ENCODE assay signal across 8 mouse cellular contexts in genomic region chr11:8664797-8665196, GRCm38 (mm10). TPM values are rescaled to one million over a fixed set of nuclear protein-coding genes. Genes with fewer than 3 reads are reported as not detected.
DNase-seq lines count a peak whose midpoint lies in the region; ATAC-seq and TF ChIP-seq lines count a peak whose summit lies in the region.

No protein-coding gene starts in this region.

- no peaks in the 10 kb centered on the region for H3K36me3 ChIP-seq in heart, embryonic 11.5 days (ENCODE audit: control insufficient read depth, insufficient read depth, low read length)
- no peaks in the 10 kb centered on the region for H3K36me3 ChIP-seq in CH12.LX (replicated peaks in 1 of 2; ENCODE audit: control insufficient read depth in 1 of 2, insufficient read depth in 1 of 2, low read length in 1 of 2)
- no peaks in the 10 kb centered on the region for H3K36me3 ChIP-seq in forebrain, embryonic 15.5 days
- no peaks in the 10 kb centered on the region for H3K36me3 ChIP-seq in liver, embryonic 15.5 days (replicated peaks)

- H3K27ac ChIP-seq in heart, embryonic 11.5 days (ENCODE audit: low read depth, low read length), result no peak overlapping the region
- no peak overlapping the region for H3K27ac ChIP-seq in CH12.LX (ENCODE audit: insufficient read depth, low read depth)
- H3K27ac ChIP-seq in forebrain, embryonic 15.5 days (replicated peaks), result no peak overlapping the region
- no peak overlapping the region for H3K27ac ChIP-seq in liver, embryonic 15.5 days (replicated peaks)

- DNase-seq in heart, postnatal 14 days, result no peak
- DNase-seq in CH12.LX (ENCODE audit: extremely low read depth), result no peak
- no peak for DNase-seq in cerebellum, postnatal 10 days
- no peak for DNase-seq in gastrocnemius, adult 18-20 months (ENCODE audit: low spot score)
- no peak for DNase-seq in thymus, postnatal 36 days

- no peaks in the 10 kb centered on the region for H3K79me2 ChIP-seq in CH12.LX (replicated peaks; ENCODE audit: control insufficient read depth, extremely low read depth, insufficient read depth, poor library complexity, severe bottlenecking)

- WGBS in heart, embryonic 11.5 days (ENCODE audit: insufficient replicate concordance), result 46% methylated on average over 5 of the region's 5 CpGs
- WGBS in forebrain, embryonic 15.5 days, result 39% methylated on average over 5 of the region's 5 CpGs
- WGBS in liver, embryonic 15.5 days (ENCODE audit: insufficient replicate concordance), result 40% methylated on average over 5 of the region's 5 CpGs

- in situ Hi-C loops in CH12.LX (cut with MboI; ENCODE audit: low pct_ligation_motif_present, low pct_unique_long_range_greater_than_20kb, low sequenced_read_pairs), result no loop called here

- H3K4me2 ChIP-seq in heart, embryonic 11.5 days, result peak overlapping the region; percentile 86
- peak overlapping the region; percentile 14; the same call in 1 of the 2 replicates for H3K4me2 ChIP-seq in CH12.LX (ENCODE audit: insufficient read depth, low read depth, poor library complexity, severe bottlenecking)
- H3K4me2 ChIP-seq in forebrain, embryonic 15.5 days (replicated peaks), result peak overlapping the region; percentile 98
- H3K4me2 ChIP-seq in liver, embryonic 15.5 days, result peak overlapping the region; percentile 76

- peaks cover 9% of the 10 kb centered on the region for H3K4me1 ChIP-seq in heart, embryonic 11.5 days (ENCODE audit: control insufficient read depth, insufficient read depth, low read length)
- H3K4me1 ChIP-seq in CH12.LX (ENCODE audit: control insufficient read depth in 1 of 2, insufficient read depth in 2 of 2), result no peaks in the 10 kb centered on the region
- H3K4me1 ChIP-seq in forebrain, embryonic 15.5 days, result peaks cover 20% of the 10 kb centered on the region
- peaks cover 24% of the 10 kb centered on the region for H3K4me1 ChIP-seq in liver, embryonic 15.5 days (replicated peaks)

- peak overlapping the region; percentile 74 for H3K4me3 ChIP-seq in heart, embryonic 11.5 days (ENCODE audit: low read depth, low read length)
- H3K4me3 ChIP-seq in CH12.LX (replicated peaks in 1 of 3; ENCODE audit: low read depth in 2 of 3, low read length in 2 of 3, poor library complexity in 1 of 3), result no peak overlapping the region
- peak overlapping the region; percentile 61 for H3K4me3 ChIP-seq in forebrain, embryonic 15.5 days
- peak overlapping the region; percentile 65 for H3K4me3 ChIP-seq in liver, embryonic 15.5 days (replicated peaks)

- dilution Hi-C loops in CH12.LX (cut with MboI; ENCODE audit: extremely low pct_ligation_motif_present, extremely low pct_unique_long_range_greater_than_20kb, low sequenced_read_pairs), result no loop called here

- peaks cover 8% of the 10 kb centered on the region for H3K27me3 ChIP-seq in heart, embryonic 11.5 days (ENCODE audit: control insufficient read depth, insufficient read depth, low read length)
- peaks cover 85% of the 10 kb centered on the region for H3K27me3 ChIP-seq in CH12.LX (replicated peaks)
- H3K27me3 ChIP-seq in forebrain, embryonic 15.5 days, result no peaks in the 10 kb centered on the region
- H3K27me3 ChIP-seq in liver, embryonic 15.5 days, result peaks cover 28% of the 10 kb centered on the region

- no peak for TF ChIP-seq EP300 in CH12.LX (IDR thresholded peaks at IDR 0.05; ENCODE audit: low read length)

- TF ChIP-seq CTCF in CH12.LX (conservative IDR thresholded peaks at IDR 0.05 in 1 of 2, IDR thresholded peaks at IDR 0.05 in 1 of 2; ENCODE audit: low read depth in 2 of 2, low read length in 2 of 2), result no peak

- no peak for TF ChIP-seq RAD21 in CH12.LX (IDR thresholded peaks at IDR 0.05; ENCODE audit: low read depth, low read length)

- peak overlapping the region; percentile 93; the same call in 1 of the 2 replicates for H3K9ac ChIP-seq in heart, embryonic 11.5 days (ENCODE audit: low read depth, low read length)
- H3K9ac ChIP-seq in CH12.LX (ENCODE audit: insufficient read depth, low read depth), result no peak overlapping the region
- H3K9ac ChIP-seq in forebrain, embryonic 15.5 days (replicated peaks), result peak overlapping the region; percentile 70
- H3K9ac ChIP-seq in liver, embryonic 15.5 days, result no peak overlapping the region

- no peak for ATAC-seq in heart, embryonic 11.5 days (replicated peaks; ENCODE audit: insufficient number of reproducible peaks, low FRiP score, low TSS enrichment)
- no peak for ATAC-seq in forebrain, embryonic 15.5 days (replicated peaks)
- no peak for ATAC-seq in liver, embryonic 15.5 days (ENCODE audit: insufficient read depth)

- H3K9me3 ChIP-seq in heart, embryonic 11.5 days (replicated peaks; ENCODE audit: control insufficient read depth, low read length), result no peaks in the 10 kb centered on the region
- H3K9me3 ChIP-seq in CH12.LX (replicated peaks; ENCODE audit: low read length), result peaks cover 11% of the 10 kb centered on the region
- H3K9me3 ChIP-seq in forebrain, embryonic 15.5 days, result no peaks in the 10 kb centered on the region
- no peaks in the 10 kb centered on the region for H3K9me3 ChIP-seq in liver, embryonic 15.5 days (replicated peaks)

- intact Hi-C loops in heart, postnatal 14 days (cut with DNase I), result loop anchor here (5.0 to 10.0 kb wide), 3 partner anchors 42 to 240 kb away; no protein-coding TSS in a partner anchor

- no peak for TF ChIP-seq POLR2A in CH12.LX (IDR thresholded peaks at IDR 0.05; ENCODE audit: low read depth, low read length)

TF ChIP-seq in CH12.LX, 34 proteins besides CTCF, POLR2A, EP300 and RAD21:
- TF ChIP-seq MYC (IDR thresholded peaks at IDR 0.05; ENCODE audit: low read depth, low read length) (no peak), USF1 (IDR thresholded peaks at IDR 0.05; ENCODE audit: low read depth, low read length) (no peak), PAX5 (IDR thresholded peaks at IDR 0.05; ENCODE audit: low read length) (no peak), CHD2 (IDR thresholded peaks at IDR 0.05; ENCODE audit: low read length) (no peak), ZMIZ1 (IDR thresholded peaks at IDR 0.05; ENCODE audit: low read depth, low read length) (no peak), RCOR1 (conservative IDR thresholded peaks at IDR 0.05; ENCODE audit: low read depth, low read length) (no peak), ELF1 (IDR thresholded peaks at IDR 0.05; ENCODE audit: low read depth, low read length) (no peak), SMC3 (IDR thresholded peaks at IDR 0.05; ENCODE audit: low read depth, low read length) (no peak), BHLHE40 (IDR thresholded peaks at IDR 0.05; ENCODE audit: low read depth, low read length) (no peak), IRF4 (IDR thresholded peaks at IDR 0.05; ENCODE audit: low read depth, low read length) (no peak), MEF2A (IDR thresholded peaks at IDR 0.05; ENCODE audit: borderline replicate concordance, low read depth, low read length) (no peak), GABPA (IDR thresholded peaks at IDR 0.05; ENCODE audit: insufficient replicate concordance, low read depth, low read length) (no peak), E2F4 (IDR thresholded peaks at IDR 0.05; ENCODE audit: insufficient replicate concordance, low read depth, low read length) (no peak), JUN (IDR thresholded peaks at IDR 0.05; ENCODE audit: insufficient read depth, low read depth, low read length) (no peak), MXI1 (IDR thresholded peaks at IDR 0.05; ENCODE audit: low read depth, low read length) (no peak), SIN3A (IDR thresholded peaks at IDR 0.05; ENCODE audit: low read length) (no peak), CHD1 (IDR thresholded peaks at IDR 0.05; ENCODE audit: low read depth, low read length) (no peak)

RNA-seq across cellular contexts. Expression of gene Tns3, which starts 0.5 kb away (rescaled TPM):
- polyA plus RNA-seq in heart, embryonic 11.5 days (2014; fragmentation: Nextera tagmentation; extraction: Ambion mirVana), result 10.1 and 11.0 TPM in 2 replicates
- total RNA-seq in heart, postnatal 14 days (2021), result 10 to 100 TPM; 21.1 to 23.2 TPM
- total RNA-seq in CH12.LX (2012; rRNA removed), result 1.3 and 1.8 TPM in 2 replicates
- total RNA-seq in CH12.LX (2014; rRNA removed), result 0.03 TPM in 2 replicates
- polyA plus RNA-seq in CH12.LX (2012; ENCODE audit: insufficient read length, low read depth), result 0.31 and 0.33 TPM in 2 replicates
- 6.9 and 8.0 TPM in 2 replicates for polyA plus RNA-seq in forebrain, embryonic 15.5 days (2015; fragmentation: Nextera tagmentation; extraction: Ambion mirVana)
- 3.4 and 3.8 TPM in 2 replicates for polyA plus RNA-seq in liver, embryonic 15.5 days (2015; fragmentation: Nextera tagmentation; extraction: Ambion mirVana)
- total RNA-seq in gastrocnemius, adult 18-20 months (2021), result 1 to 10 TPM; 6.6 to 7.9 TPM

Comparison
In these comparisons a context has a peak if more than half of its experiments do, and no peak if none do; other contexts are left out.
1. H3K4me2 ChIP-seq: peak in every context shown above with its lines; median percentile 98 in forebrain, embryonic 15.5 days; 86 in heart, embryonic 11.5 days; 76 in liver, embryonic 15.5 days; 14 in CH12.LX.
2. H3K4me3 ChIP-seq: peak in heart, embryonic 11.5 days (single experiment), forebrain, embryonic 15.5 days (single experiment) and liver, embryonic 15.5 days (single experiment); none in CH12.LX (0 of 3).
3. H3K9ac ChIP-seq: peak in heart, embryonic 11.5 days (single experiment) and forebrain, embryonic 15.5 days (single experiment); none in CH12.LX (single experiment) and liver, embryonic 15.5 days (single experiment).